8 mouse cellular contexts compared by ENCODE assay signal in the genomic region with DNA sequence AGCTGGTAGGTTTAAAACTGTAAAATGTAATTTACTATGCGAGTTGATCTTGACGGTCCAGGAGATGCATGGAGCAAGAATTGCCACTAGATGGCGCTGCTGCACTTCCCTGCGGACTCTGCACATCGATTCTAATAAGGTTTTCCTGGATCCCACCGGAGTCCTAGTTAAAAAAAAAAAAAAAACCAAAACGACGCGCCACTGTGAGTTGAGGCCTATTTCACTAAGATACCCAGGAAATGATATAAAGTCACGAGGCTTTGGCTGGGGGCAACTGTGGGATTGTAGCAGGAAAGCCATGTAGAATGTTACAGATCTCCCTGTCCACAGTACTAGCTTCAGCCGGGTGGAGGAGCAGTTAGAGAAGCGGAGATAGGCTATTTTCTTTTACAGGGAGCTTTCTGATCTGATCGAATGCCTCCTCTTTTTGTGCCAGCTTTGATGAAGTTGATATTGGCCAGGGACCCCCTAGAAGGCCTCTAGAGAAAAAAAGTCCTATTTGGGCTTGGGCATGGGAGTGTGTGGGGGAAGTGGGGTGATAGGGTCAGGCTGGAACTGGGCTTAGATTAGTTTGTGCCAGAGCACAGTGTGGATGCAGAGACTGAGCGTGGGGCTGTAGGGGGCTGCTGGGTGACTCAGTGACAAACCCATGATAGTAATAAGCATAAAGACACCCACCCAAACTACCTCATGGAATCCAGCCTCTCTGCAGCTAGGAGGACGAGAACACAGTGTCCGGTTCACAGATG.
A peak's percentile ranks its signal among the peaks of the same experiment; 100 is the strongest.
DNase-seq lines count a peak whose midpoint lies in the region; ATAC-seq lines count a peak whose summit lies in the region.

No protein-coding gene starts in this region.

- H3K27me3 ChIP-seq in hindbrain, embryonic 16.5 days (replicated peaks; ENCODE audit: control insufficient read depth, insufficient read depth, low read length) = peaks cover 11% of the 10 kb centered on the region; the same call in 1 of the 2 replicates

- peak; percentile 70 for DNase-seq in urinary bladder, postnatal 14 days (ENCODE audit: low spot score)
- no peak for DNase-seq in urinary bladder, postnatal 10 days (ENCODE audit: low spot score)
- DNase-seq in cerebellum, adult 9-10 months = peak; percentile 69
- peak; percentile 91 for DNase-seq in forelimb bud, embryonic 11.5 days (ENCODE audit: low read depth, low spot score)
- DNase-seq in left cerebral cortex, adult 18-20 months (ENCODE audit: low spot score in 2 of 2) = peak; percentile 72 to 78
- peak; percentile 84 for DNase-seq in right cerebral cortex, postnatal 4 days

- 17% methylated on average over 15 of the region's 16 CpGs for WGBS in hindbrain, embryonic 16.5 days

- H3K4me3 ChIP-seq in hindbrain, embryonic 16.5 days (ENCODE audit: low read length) = peak overlapping the region; percentile 26

- peak overlapping the region; percentile 43 for H3K9ac ChIP-seq in hindbrain, embryonic 16.5 days (ENCODE audit: low read depth, low read length)

- H3K9me3 ChIP-seq in hindbrain, embryonic 16.5 days (ENCODE audit: control insufficient read depth, low read length) = no peaks in the 10 kb centered on the region

- 0 out of 2 replicates have a peak overlapping the region, but pooled peaks have one; percentile 45 for H3K27ac ChIP-seq in hindbrain, embryonic 16.5 days (ENCODE audit: low read depth, low read length)

- ATAC-seq in hindbrain, embryonic 16.5 days = peak; percentile 90
- ATAC-seq in megakaryocyte progenitor cell, adult 5-6 weeks (replicated peaks; ENCODE audit: poor library complexity) = peak; percentile 66

- H3K4me1 ChIP-seq in hindbrain, embryonic 16.5 days (ENCODE audit: control insufficient read depth, insufficient read depth, low read depth, low read length) = peaks cover 2% of the 10 kb centered on the region; the same call in 1 of the 2 replicates

- H3K4me2 ChIP-seq in hindbrain, embryonic 16.5 days (ENCODE audit: low read length) = peak overlapping the region; percentile 64

- H3K36me3 ChIP-seq in hindbrain, embryonic 16.5 days (ENCODE audit: control insufficient read depth, insufficient read depth, low read length) = no peaks in the 10 kb centered on the region
